Mouse (Mus musculus) left cerebral cortex, postnatal 4 days (tissue): ENCODE data around the gene Cadps2. TPM values are rescaled to one million over a fixed set of nuclear protein-coding genes. Genes with fewer than 3 reads are reported as not detected.
A peak's percentile ranks its signal among the peaks of the same experiment; 100 is the strongest.

Source experiments
- DNase-seq: peaks from one replicate; pipeline ENCODE4 v3.0.0-alpha.2; 2022
- intact Hi-C: fragments of 180-260 bp; cut with DNase I; formaldehyde crosslinking; loops from one replicate; pipeline ENCODE4 v1.15.1; 2025
- total RNA-seq, 2 experiments: library from RNA; stranded (reverse); gene quantifications; 2 replicates each; pipeline ENCODE4 v1.2.3; 2021

The Cadps2 gene
- total RNA-seq, 2 experiments from 2014 or later = 36.5 to 38.5 TPM

DNA sequence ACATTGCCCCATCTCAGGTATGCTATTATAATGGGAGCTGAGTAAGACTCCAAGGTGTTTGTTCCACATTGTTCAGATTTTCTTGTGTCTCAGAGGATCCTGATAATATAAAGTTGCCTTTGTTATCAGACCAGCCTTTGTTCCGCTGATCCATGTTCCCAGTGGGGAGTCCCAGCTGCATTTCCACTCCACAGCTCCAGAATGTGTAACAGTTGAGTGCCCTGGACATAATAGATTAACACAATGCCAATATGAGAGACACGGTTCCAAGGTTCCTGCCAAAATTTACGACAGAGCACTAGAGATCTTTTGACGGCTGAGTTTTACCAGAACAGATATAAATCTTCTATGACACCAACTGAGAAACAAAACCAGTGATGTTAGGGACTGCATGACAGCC lies 266.8 kb downstream of the Cadps2 start:
- DNase-seq = no peak
- intact Hi-C loops = no loop called here

DNA sequence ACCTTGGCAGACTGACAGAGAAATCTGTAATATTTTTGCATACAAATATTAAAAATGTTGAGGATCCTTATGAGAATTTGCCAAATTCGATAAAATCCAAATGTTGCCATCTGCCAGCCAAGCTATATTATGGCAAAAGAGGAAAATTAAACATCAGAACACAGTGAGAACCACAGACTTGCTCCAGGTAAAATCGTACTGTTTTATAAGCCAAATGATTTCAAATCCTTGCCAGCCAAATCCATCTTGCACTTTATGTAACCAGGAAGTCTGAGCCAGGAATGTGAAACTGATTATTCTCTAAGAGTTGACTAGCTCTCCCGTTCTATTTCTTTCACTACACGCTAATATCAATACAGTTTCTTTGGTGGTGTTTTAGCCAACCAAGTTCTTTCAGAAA lies 269.5 kb downstream of the Cadps2 start:
- no peak for DNase-seq
- intact Hi-C loops = no loop called here

DNA sequence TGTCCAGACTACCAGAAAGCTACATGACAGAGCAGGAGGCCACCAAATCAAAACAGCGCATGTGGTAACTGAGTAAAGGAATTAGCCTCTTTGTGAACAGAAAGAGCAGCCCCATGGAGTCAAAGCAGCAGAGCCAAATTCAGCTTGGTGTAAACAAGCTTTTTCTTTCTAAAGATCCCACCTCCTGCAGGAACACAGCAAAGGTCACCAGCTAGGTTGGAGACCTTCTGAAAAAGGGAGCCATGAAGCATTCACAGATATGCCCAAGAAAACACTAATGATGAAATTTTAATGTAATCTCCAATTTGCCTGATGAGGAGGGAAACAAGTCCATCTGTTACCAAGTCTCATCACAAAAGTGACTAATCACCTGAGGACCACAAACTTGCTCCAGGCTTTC lies 270.5 kb downstream of the Cadps2 start:
- intact Hi-C loops = no loop called here
- no peak for DNase-seq

DNA sequence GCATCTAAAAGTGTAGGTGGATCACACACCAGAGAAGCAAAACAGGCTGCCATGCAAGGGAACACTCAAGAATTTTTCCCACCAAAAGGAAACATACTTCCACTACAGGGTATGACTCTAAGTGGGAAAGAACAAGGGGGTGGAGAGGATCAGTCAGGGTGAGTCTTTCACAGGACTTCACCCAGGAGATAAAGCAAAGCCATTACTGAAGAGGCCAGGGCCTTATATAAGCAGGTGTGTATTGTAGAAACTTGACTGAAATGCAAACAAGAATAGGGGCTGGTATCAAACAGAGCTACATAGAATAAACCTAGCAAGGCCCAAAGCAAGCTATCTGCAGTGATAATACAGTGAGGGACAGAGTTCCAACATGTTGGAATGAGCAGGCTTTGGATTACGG lies 271.6 kb downstream of the Cadps2 start:
- no peak for DNase-seq
- intact Hi-C loops = no loop called here

DNA sequence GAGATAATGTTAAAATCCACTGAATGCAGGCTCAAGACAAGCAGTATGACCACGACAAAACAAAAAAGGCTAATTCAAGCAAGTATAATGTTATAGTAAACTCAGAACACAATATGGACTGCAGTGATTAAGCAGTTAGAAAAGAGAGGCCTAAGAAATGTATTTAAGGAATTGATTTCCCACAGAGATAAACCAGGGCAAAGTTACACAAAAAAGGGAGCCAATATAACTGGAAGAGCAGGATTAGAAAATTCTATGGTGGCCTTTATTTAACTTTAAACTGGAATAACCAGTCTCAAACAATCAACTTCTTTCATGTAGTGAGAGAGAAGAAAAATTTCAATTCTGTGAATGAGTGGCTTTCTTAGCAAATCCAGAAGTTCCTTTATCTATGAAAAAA lies 289.3 kb downstream of the Cadps2 start:
- intact Hi-C loops = no loop called here
- DNase-seq = no peak

DNA sequence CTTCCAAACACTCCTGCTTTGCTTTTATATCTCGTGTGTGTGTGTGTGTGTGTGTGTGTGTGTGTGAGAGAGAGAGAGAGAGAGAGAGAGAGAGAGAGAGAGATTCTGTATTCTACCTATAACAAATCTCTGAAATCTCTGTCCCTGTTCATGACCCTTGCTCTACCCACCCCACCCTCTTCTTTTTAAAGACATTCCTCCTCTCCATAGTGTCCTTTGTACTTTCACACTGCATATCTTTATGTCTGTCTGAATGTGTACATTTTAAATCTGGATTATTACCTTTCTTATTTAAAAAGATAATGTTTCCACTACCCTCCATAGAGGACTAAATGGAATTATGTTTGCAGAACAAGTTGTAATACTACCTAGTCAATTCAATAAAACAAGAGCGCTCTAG lies 315.5 kb downstream of the Cadps2 start:
- no peak for DNase-seq
- intact Hi-C loops = no loop called here

DNA sequence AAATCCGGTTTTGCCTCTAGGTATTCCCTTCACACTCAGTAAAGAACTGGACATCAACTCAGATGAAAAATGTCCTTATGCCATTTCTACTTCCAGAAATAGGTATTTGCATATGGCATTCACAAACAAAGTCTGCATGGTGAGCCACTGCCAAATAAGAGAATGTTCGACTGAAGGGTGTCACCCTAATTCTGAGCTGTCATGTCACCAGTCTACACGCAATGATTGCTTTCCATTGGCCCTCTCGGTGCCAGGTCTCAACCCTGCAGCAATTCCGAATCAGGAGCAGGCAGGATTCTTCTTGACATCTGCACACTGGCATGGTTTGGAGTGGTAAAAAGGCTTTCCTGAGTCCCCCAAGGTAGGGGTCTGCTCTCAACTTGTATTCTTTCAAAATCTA lies 316.7 kb downstream of the Cadps2 start:
- intact Hi-C loops = no loop called here
- peak; percentile 36 for DNase-seq

DNA sequence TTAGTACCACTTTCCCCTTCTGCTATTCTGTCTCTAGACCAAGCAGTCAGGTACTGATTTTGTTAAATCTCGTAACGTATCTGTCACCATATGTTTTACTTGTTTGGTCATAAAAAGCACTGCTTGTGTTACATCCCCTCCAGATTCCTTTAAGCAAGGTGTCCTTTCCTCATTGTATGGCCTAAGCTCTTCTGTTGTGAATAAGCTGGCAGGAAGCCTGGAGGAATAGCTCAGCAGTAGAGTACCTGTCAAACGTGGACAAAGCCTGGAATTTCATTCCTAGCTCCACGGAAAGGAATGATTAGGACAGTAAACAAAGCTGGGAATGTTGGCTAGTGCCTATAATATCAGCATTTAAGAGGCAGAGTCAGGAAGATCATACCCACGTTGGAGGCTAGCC lies 340.6 kb downstream of the Cadps2 start:
- DNase-seq = no peak
- intact Hi-C loops = loop anchor here (10.0 kb wide), 5 partner anchors 256 to 1126 kb away; partner anchors contain the start of genes Cadps2 and Iqub

DNA sequence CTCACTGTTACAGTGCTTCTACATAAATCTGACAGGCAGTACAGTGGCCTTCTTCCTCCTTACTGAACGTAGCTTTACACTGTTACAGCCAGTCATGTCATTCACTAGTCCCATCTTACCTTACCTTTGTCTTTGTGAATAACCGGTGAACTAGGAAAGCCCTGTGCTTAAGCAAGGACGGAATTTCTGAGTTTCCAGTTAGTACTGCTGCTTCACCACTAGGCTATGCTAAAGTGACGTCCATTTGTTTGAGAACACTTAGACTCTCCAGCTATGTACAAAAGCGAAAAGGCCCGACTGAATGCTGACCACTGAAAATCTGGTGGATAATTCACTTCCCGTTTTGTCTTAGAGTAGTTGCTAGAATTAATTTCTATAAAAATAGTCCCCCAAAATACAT lies 347.4 kb downstream of the Cadps2 start:
- no peak for DNase-seq
- intact Hi-C loops = loop anchor here (10.0 kb wide), 5 partner anchors 263 to 1133 kb away; partner anchors contain the start of genes Cadps2 and Iqub

DNA sequence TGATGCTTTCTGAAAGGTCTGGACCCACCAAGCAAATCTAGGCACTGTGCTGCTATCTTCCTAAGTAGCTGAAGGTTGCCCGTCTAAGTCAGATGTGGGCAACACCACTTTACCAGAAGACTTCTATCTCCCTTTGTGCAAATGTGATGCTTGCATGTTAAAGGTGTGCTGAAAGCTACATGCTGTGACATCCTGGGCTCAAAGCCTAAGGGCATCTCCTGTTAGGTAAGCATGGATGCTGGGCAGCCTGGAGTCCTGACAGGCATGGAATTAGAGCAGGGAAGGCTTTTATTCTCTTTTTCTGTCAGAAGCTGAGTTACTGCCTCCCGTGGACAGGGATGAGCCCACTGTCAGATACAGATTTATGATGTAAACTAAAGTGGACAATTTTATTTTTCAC lies 348.8 kb downstream of the Cadps2 start:
- no peak for DNase-seq
- intact Hi-C loops = loop anchor here (10.0 kb wide), 5 partner anchors 264 to 1134 kb away; partner anchors contain the start of genes Cadps2 and Iqub

DNA sequence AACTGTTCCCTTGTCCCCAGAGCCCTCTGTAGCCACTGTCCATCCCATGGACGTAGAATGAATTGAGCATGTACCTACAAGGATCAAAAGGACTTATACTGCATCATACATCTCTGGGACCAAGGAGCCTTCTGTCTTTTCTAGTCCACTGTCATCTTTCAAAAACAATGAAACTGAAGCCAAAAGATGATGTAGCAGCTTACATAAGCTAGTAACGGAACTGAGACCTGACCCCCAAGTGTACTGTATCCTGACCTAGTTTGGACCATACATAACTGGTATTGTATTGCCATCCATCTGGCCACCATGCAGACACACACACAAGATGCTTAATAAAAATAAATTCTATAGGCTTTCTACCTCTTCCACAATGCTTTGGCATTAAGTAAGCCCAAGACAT lies 350.2 kb downstream of the Cadps2 start:
- DNase-seq = no peak
- intact Hi-C loops = no loop called here

DNA sequence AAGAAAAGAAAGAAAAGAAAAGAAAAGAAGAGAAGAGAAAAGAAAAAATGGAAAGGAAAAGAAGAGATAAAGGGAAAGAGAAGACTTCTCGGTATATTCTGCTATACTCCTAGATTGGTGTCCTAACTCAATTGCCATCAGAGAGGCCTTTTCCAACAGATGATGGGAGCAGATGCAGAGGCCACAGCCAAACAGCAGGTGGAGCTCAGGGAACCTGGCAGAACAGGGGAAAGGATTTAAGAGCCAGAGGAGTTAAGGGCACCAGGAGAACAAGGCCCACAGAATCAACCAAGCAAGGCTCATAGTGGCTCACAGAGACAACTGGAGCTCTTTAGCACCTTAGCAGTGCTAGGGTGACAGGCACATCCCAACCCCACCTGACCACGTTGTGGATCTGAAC lies 366.5 kb downstream of the Cadps2 start:
- intact Hi-C loops = no loop called here
- peak; percentile 34 for DNase-seq

DNA sequence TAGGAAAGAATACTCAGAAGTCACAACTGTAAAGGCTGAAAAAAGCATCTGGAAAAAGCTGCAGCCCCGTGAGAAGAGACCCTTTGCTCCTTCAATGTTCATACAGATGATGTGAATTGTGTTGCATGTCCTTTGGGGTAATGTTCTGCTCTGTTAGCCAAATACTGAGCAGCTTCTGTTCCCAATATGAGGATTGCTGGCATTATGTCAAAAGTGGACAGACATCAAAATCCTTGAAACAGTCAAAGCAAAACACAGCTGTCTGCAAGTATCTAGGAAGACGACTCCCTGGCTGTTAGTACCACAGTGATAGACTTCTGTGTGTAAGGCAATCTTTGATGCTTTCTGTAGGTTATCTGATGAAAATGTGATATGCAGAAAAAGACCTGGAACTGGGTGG lies 367.4 kb downstream of the Cadps2 start:
- intact Hi-C loops = no loop called here
- DNase-seq = no peak

DNA sequence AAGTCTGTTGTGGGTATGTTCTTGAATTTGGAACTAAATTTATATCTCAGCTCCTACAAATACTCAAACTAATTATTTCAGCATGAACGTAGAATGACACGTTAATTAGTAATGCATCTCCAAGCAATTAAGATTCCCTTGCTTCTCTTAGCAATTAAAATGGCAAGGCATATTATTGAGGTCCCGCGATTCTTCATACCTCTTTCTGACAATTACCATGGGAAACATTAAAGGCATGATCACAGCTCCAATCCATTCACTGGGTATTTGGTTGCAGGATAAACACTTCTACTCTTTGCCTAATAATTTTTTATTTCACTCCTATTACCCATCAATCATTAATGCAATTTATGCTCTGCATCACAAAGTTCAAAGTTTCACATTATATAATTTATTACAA lies 371.3 kb downstream of the Cadps2 start:
- no peak for DNase-seq
- intact Hi-C loops = loop anchor here (10.0 kb wide), 1 partner anchor 283 kb away; no protein-coding TSS in a partner anchor

DNA sequence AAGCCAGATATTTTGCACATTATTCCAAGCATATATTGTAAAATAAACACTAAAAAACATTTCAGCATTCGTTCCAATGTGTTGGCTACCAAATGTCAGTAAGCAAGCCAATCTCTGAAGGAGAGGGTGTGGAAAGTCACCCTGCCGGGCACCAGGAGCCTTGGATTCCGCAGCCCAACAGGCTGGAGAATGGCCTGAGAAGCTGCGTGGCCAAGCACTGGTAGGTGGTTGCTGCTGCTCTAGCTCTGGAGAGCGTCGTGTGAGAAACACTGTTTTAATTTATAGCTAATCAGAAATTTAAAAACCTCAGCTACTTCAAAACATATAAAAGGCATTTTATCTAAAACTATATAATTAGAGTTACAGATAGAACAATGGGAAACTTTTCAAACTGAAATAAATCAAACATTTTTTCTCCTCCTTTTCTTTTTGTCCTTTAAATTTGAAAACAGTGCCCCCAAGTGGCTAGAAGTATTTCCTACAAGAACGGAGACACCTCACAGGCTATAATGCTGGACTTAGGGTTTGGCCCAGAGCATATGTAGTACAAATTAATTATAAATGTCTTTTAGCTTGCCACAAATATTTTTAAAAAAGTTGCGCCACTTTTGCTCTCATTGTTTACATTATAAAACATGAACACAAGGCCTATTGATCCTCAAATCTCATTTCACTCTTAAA lies 376.5 kb downstream of the Cadps2 start:
- intact Hi-C loops = loop anchor here (10.0 kb wide), 1 partner anchor 278 kb away; no protein-coding TSS in a partner anchor
- no peak for DNase-seq

DNA sequence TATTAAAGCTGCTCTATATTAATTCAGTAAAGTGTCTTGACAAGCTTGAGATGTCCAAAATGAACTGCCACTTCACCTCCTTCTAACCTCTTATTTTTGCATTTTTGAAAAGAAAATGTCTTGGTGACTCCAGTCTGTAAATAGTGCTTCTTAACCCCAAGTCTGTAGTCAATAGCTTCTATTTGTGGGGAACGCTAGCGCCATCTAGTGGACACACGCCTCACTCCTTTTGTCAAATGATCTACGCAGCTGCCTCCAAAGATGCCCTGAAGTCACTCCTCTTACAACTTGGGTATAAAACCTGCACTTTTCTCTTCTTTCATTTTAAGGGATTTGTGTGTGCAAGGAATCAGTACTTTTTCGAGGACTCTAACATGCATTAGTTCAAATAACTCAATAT lies 381.5 kb downstream of the Cadps2 start:
- intact Hi-C loops = loop anchor here (10.0 kb wide), 1 partner anchor 203 kb away; no protein-coding TSS in a partner anchor
- DNase-seq = peak; percentile 71

DNA sequence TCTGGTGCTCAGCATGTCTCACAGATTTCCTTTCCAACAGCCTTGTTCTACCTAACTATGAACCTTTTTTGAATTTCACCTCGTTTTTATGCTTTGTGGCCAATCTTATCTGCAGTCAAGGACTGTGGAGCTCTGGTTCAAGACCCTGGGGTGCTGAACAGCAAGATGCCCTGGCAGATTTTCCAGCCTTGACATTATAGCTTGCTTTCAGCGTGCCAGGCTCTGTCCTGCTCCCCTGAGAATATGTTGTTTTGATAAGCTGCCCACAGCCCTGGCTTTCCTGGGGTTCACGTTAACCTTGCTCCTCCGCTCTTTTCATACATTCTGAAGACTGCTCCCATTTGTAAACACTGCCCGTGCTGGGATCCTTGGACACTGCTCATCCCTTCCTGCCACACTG lies 385.3 kb downstream of the Cadps2 start:
- intact Hi-C loops = loop anchor here (10.0 kb wide), 1 partner anchor 199 kb away; no protein-coding TSS in a partner anchor
- DNase-seq = no peak

DNA sequence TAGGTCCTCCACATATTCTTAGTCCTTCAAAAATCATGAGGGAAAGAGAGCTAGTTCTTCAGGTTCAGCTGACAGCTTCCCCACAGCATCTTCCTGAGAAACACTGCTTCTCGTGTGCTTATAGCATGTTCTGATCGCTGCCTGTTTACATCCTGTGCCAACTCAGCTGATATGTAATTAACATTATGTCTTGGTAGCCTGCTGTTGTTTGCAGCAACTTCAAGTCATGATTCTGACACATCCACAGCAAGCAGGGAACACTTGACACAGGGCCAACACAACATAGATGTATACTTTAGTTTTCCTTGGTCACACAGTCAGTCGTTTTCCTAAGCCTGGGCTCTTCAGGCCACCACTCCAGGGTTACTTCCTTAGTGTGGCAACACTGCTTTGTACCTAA lies 399.3 kb downstream of the Cadps2 start:
- no peak for DNase-seq
- intact Hi-C loops = no loop called here

DNA sequence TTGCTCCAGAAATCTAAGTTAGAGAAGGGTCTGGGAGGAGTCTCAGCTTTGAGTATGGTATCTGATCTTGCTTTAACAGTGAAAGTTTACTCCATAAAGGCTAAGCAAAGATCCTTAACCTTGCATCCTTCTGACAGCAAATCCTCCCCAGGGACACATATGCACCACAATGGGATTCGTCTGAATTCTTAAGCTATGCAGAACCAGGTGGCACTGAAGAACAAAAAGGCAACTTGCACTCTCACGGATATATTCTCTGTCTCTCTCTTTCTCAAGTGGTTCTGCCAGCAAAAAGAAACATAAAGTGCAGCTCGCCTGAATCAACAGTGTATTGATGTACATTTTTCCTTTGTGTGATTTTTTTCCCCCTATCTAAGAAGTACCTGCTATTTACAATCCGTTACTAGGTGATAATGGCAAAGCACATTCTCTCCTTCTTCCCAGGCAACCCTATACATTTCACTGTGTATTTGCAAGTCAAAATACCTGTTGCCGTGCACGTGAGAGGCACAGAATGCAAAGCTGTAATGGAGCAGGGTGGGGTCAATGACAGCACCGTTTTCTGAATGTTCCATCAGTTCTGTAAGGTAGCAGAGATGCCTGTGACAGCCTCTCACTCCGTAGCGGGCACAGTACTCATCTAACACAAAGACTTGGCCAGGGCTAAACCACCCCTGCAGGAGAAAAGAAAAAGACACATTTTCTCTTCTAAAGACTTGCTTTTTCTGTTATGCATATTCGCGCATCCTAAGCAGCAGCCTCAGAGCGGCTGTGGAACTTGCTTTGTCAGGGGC lies 428.8 kb downstream of the Cadps2 start:
- no peak for DNase-seq
- intact Hi-C loops = no loop called here

DNA sequence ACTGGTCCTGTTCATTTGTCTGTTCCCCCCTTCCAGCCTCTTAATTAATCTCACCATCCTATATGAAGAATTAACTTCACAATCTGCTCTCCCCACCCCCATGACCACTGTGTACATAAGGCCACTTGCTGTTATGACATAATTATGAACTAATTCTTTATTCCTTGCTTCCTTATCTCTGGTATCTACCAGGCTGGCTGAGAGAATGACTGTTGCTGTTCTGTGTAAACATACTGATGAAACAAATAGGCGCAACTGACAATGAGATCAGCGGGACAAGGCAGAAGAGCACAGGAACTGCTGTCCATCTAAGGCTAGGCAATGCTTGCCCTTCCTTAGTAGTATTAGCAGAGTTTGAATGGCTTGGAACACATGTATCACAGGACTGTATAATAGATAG lies 445.1 kb downstream of the Cadps2 start:
- intact Hi-C loops = no loop called here
- DNase-seq = no peak

DNA sequence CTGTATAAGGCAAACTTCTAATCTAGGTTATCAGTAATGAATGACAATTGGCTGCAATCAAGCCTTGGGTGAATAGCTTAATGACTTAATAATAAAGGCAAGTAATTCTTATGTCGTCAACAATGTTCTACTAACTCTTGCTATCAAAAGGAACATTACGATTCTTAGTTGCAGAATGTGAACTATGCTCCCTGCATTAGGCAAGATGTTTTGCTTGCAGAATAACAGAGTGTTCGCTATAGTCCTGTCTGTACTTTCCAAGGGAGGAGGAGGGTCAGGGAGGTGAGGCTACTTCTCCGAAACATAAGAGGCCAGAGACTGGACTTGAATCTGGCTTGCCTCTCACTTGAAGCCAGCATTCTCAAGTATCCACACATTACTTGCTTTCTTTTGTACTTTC lies 446.5 kb downstream of the Cadps2 start:
- intact Hi-C loops = no loop called here
- DNase-seq = no peak

DNA sequence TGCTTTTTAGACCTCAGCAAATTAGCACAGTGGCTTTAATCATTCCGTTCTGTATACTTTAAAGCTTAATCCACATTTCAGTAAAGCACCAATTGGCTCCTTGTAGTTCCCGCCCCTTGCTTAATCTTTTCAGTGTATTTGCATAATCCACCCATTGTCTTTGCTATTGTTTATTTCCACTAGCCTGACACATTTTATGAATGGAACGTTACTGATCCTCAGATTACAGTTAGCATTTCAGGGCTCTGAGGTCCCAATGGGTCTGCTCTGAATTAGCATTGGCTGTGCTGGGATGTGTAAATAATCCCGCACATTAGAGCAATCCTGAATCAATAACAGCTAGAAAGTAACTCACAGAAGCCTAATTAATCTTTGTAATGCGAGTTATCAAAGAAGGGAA lies 452.5 kb downstream of the Cadps2 start:
- no peak for DNase-seq
- intact Hi-C loops = no loop called here
